Mouse (Mus musculus) left cerebral cortex, postnatal 10 days (tissue): ENCODE data around the gene Adarb1. TPM values are rescaled to one million over a fixed set of nuclear protein-coding genes. Genes with fewer than 3 reads are reported as not detected.

ENCODE experiments used
- DNase-seq, 2 experiments: peaks; one replicate each; pipeline ENCODE4 v3.0.0; 2021 to 2022; ENCODE audit warnings: low spot score in 2 of 2, mixed read lengths in 1 of 2; ENCODE audit errors: extremely low spot score in 1 of 2
- intact Hi-C: fragments of 180-260 bp; cut with DNase I; formaldehyde crosslinking; loops from one replicate; pipeline ENCODE4 v1.15.1; 2025
- total RNA-seq, 2 experiments: library from RNA; stranded (reverse); gene quantifications; 2 replicates each; pipeline ENCODE4 v1.2.3; 2021

Gene Adarb1
- total RNA-seq, 2 experiments from 2014 or later, result 99.5 to 107 TPM

- DNase-seq, result no peak
- intact Hi-C loops, result no loop called here
Measured at GRCm38 (mm10) chr10:77341711-77342110, 76.4 kb downstream of the Adarb1 start.

- intact Hi-C loops, result no loop called here
- DNase-seq, result no peak
Measured at GRCm38 (mm10) chr10:77341059-77341458, 77.0 kb downstream of the Adarb1 start.

- intact Hi-C loops, result no loop called here
- peak in 1 of 2 experiments; percentile 52 for DNase-seq
Measured at GRCm38 (mm10) chr10:77339871-77340341, 78.2 kb downstream of the Adarb1 start.

- intact Hi-C loops, result no loop called here
- DNase-seq, result no peak
Measured at GRCm38 (mm10) chr10:77333518-77333917, 84.6 kb downstream of the Adarb1 start.

GRCm38 (mm10) chr10:77329446-77330094, 88.5 kb downstream of the Adarb1 start:
- DNase-seq, result no peak
- intact Hi-C loops, result no loop called here

- intact Hi-C loops, result no loop called here
- DNase-seq, result no peak
Measured at GRCm38 (mm10) chr10:77324716-77325115, 93.4 kb downstream of the Adarb1 start.

- DNase-seq, result no peak
- intact Hi-C loops, result no loop called here
Measured at GRCm38 (mm10) chr10:77321611-77322010, 96.5 kb downstream of the Adarb1 start.

GRCm38 (mm10) chr10:77321001-77321400, 97.1 kb downstream of the Adarb1 start:
- intact Hi-C loops, result no loop called here

GRCm38 (mm10) chr10:77315682-77316081, 102.4 kb downstream of the Adarb1 start:
- intact Hi-C loops, result no loop called here
- DNase-seq, result peak in 1 of 2 experiments; percentile 48

More at GRCm38 (mm10) chr10:77321001-77321400, 97.1 kb downstream of the Adarb1 start:
- no peak for DNase-seq

- no peak for DNase-seq
- intact Hi-C loops, result no loop called here
Measured at GRCm38 (mm10) chr10:77314711-77315266, 103.3 kb downstream of the Adarb1 start.

- intact Hi-C loops, result no loop called here
- no peak for DNase-seq
Measured at GRCm38 (mm10) chr10:77308978-77309377, 109.1 kb downstream of the Adarb1 start.

GRCm38 (mm10) chr10:77305766-77306165, 112.3 kb downstream of the Adarb1 start:
- DNase-seq, result no peak
- intact Hi-C loops, result no loop called here

- intact Hi-C loops, result no loop called here
- DNase-seq, result no peak
Measured at GRCm38 (mm10) chr10:77304840-77305533, 113.1 kb downstream of the Adarb1 start.

GRCm38 (mm10) chr10:77304362-77304761, 113.7 kb downstream of the Adarb1 start:
- no peak for DNase-seq
- intact Hi-C loops, result no loop called here

- no peak for DNase-seq
- intact Hi-C loops, result no loop called here
Measured at GRCm38 (mm10) chr10:77300934-77301297, 117.2 kb downstream of the Adarb1 start.

GRCm38 (mm10) chr10:77300237-77300933, 117.7 kb downstream of the Adarb1 start:
- intact Hi-C loops, result no loop called here
- no peak for DNase-seq

GRCm38 (mm10) chr10:77299194-77299593, 118.9 kb downstream of the Adarb1 start:
- intact Hi-C loops, result no loop called here
- DNase-seq, result no peak

GRCm38 (mm10) chr10:77298621-77299020, 119.4 kb downstream of the Adarb1 start:
- no peak for DNase-seq
- intact Hi-C loops, result no loop called here

- intact Hi-C loops, result no loop called here
- DNase-seq, result no peak
Measured at GRCm38 (mm10) chr10:77294691-77295090, 123.4 kb downstream of the Adarb1 start.
